Mouse (Mus musculus) adrenal gland, postnatal 36 days (tissue): ENCODE measurements around the gene Vipr1. TPM values are rescaled to one million over a fixed set of nuclear protein-coding genes. Genes with fewer than 3 reads are reported as not detected.

Experiments used
- DNase-seq, 2 experiments: peaks; one replicate each; pipeline ENCODE4 v3.0.0; 2021; ENCODE audit warnings: mixed read lengths in 1 of 2
- total RNA-seq, 2 experiments: library from RNA; stranded (reverse); gene quantifications; 2 replicates each; pipeline ENCODE4 v1.2.3; 2021

Gene Vipr1
- total RNA-seq, 2 experiments from 2014 or later: 0.26 to 0.40 TPM

DNA sequence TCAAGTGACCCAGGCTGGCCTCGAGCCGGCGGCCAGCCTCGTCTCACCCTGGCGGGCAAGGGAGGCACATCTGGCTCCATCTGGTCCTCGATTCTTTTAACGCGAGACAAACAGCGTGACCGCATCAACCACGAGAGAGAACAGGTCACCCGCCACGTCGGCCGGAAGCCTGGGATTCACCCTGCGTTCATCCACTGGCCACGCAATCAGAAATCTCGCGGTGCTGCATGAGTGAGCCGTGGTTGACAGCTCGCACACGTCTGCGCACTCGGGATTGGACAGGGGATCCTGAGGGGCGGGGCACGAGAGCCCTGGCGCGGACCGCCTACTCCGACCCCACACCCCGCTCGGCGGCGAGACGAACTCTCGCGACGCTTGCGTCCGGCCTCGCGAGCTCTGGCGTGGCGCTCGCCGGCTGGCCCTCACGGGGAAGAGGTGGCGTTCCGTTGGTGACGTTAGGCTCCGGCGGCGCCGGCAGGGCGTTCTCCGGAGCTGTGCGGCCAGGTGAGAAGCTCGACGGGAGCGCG is 76.3 kb downstream of the Vipr1 start, which contains the start of gene Nktr:
Gene Nktr (plus strand): TSS at position 378 of the 527 bp plus-strand sequence.
- peak; percentile 98 to 99 for DNase-seq

- peak; percentile 31 to 39 for DNase-seq
These were observed 77.1 kb downstream of the Vipr1 start for GRCm38 (mm10) chr9:121719347-121720331.

Other genes with a start within 250 kb of the Vipr1 start
- under 1 TPM in 1 of 2 experiments, not detected in 1; 0.99 TPM for gene Cck, start 147.0 kb upstream of the Vipr1 start, total RNA-seq
- not detected for gene Lyzl4, start 620 bp upstream of the Vipr1 start, total RNA-seq
- gene Sec22c, start 62.8 kb downstream of the Vipr1 start, total RNA-seq: 1 to 10 TPM; 5.2 to 6.3 TPM
- 10 to 100 TPM; 41.6 to 57.2 TPM for gene Ss18l2, start 67.6 kb downstream of the Vipr1 start, total RNA-seq
- gene Nktr, start 76.5 kb downstream of the Vipr1 start, total RNA-seq: 10 to 100 TPM; 58.2 to 90.2 TPM
- gene Zfp651, start 116.6 kb downstream of the Vipr1 start, total RNA-seq: 10 to 100 TPM; 40.5 to 49.7 TPM
- gene Klhl40, start 134.9 kb downstream of the Vipr1 start, total RNA-seq: under 1 TPM in 1 of 2 experiments, not detected in 1; 0.16 TPM
- not detected for gene Hhatl, start 149.8 kb downstream of the Vipr1 start, total RNA-seq
- 1 to 10 TPM; 1.0 to 1.1 TPM for gene Ccdc13, start 196.7 kb downstream of the Vipr1 start, total RNA-seq
- gene Higd1a, start 215.6 kb downstream of the Vipr1 start, total RNA-seq: 100 to 1,000 TPM in 1 of 2 experiments, 10 to 100 TPM in 1; 80.9 to 105 TPM